14 mouse cellular contexts compared by ENCODE assay signal in genomic region chr15:12909171-12909570, GRCm38 (mm10).
"Had no signal": no experiment of that assay in that cellular context is flagged by ENCODE, and none has a peak within 500 bp of the region (broad histone marks: within the 10 kb centered on the region; RNA-seq: fewer than 3 reads in every experiment).

No protein-coding gene starts in this region.

- H3K9ac ChIP-seq: limb, embryonic 12.5 days; liver, embryonic 15.5 days; stomach, embryonic 15.5 days had no signal

- H3K27ac ChIP-seq: kidney, postnatal 0 days; limb, embryonic 12.5 days; liver, embryonic 15.5 days; stomach, embryonic 15.5 days had no signal

- H3K4me2 ChIP-seq: limb, embryonic 12.5 days; liver, embryonic 11.5 days; liver, embryonic 15.5 days; stomach, embryonic 15.5 days had no signal

- H3K27me3 ChIP-seq: limb, embryonic 12.5 days; liver, embryonic 15.5 days; stomach, embryonic 15.5 days had no signal

- H3K4me3 ChIP-seq: limb, embryonic 12.5 days; liver, embryonic 15.5 days; stomach, embryonic 15.5 days had no signal

- ATAC-seq: lung, postnatal 0 days had no signal

- DNase-seq: kidney, adult 9 months; kidney, postnatal 36 days; layer of hippocampus, adult 9-11 months; layer of hippocampus, postnatal 36 days; lung, adult 2 months; lung, postnatal 36 days; right cerebral cortex, postnatal 14 days; thymus, postnatal 4 days had no signal

- H3K9me3 ChIP-seq: limb, embryonic 12.5 days; liver, embryonic 15.5 days; stomach, embryonic 15.5 days had no signal

- H3K4me1 ChIP-seq: limb, embryonic 12.5 days; stomach, embryonic 15.5 days had no signal
